Mouse (Mus musculus) heart, embryonic 13.5 days (tissue): ENCODE results near the gene As3mt. TPM values are rescaled to one million over a fixed set of nuclear protein-coding genes. Genes with fewer than 3 reads are reported as not detected.

ENCODE experiments used
- ATAC-seq: fragments of 200-750 bp; cut with Nextera tagmentation; 2 replicates; pipeline ENCODE4 v1.8.0; 2017; ENCODE audit warnings: moderate TSS enrichment; ENCODE audit not compliant: insufficient number of reproducible peaks, low FRiP score, low TSS enrichment; ENCODE audit errors: extremely low read depth
- H3K27ac ChIP-seq: fragments of 300-500 bp; sonication (generic); replicated peaks from 2 replicates; pipeline ENCODE4 v1.5.1; 2015; ENCODE audit warnings: moderate library complexity, mild to moderate bottlenecking, inconsistent platforms
- H3K27me3 ChIP-seq: fragments of 300-500 bp; sonication (generic); replicated peaks from 2 replicates; pipeline ENCODE4 v1.6.1; 2015; ENCODE audit warnings: mild to moderate bottlenecking, inconsistent platforms
- H3K36me3 ChIP-seq: fragments of 300-500 bp; sonication (generic); 2 replicates; pipeline ENCODE4 v1.6.1; 2015; ENCODE audit warnings: mild to moderate bottlenecking, inconsistent platforms
- H3K4me1 ChIP-seq: fragments of 300-500 bp; sonication (generic); 2 replicates; pipeline ENCODE4 v1.6.1; 2015; ENCODE audit warnings: inconsistent platforms
- H3K4me2 ChIP-seq: fragments of 300-500 bp; sonication (generic); 2 replicates; pipeline ENCODE4 v1.6.1; 2015; ENCODE audit warnings: inconsistent platforms, mild to moderate bottlenecking, moderate library complexity
- H3K4me3 ChIP-seq: fragments of 300-500 bp; sonication (generic); 2 replicates; pipeline ENCODE4 v1.5.1; 2015; ENCODE audit warnings: moderate library complexity, mild to moderate bottlenecking, inconsistent platforms
- H3K9ac ChIP-seq: fragments of 300-500 bp; sonication (generic); 2 replicates; pipeline ENCODE4 v1.6.1; 2015; ENCODE audit warnings: inconsistent platforms, mild to moderate bottlenecking, moderate library complexity
- H3K9me3 ChIP-seq: fragments of 300-500 bp; sonication (generic); 2 replicates; pipeline ENCODE4 v1.6.1; 2016; ENCODE audit warnings: inconsistent platforms
- WGBS: fragments of 180-500 bp; shearing (Covaris S2); methylation state at CpG from one replicate; pipeline ENCODE4 v1.1.7; 2015; ENCODE audit warnings: mixed read lengths; 5-methylcytosine and 5-hydroxymethylcytosine counted together
- polyA plus RNA-seq: library from polyadenylated mRNA; unstranded; fragments of >200 nt; fragmentation: Nextera tagmentation; extraction: Ambion mirVana; gene quantifications from 2 replicates; pipeline ENCODE4 v1.2.1, GENCODE M21; 2015

The As3mt gene
- polyA plus RNA-seq, 1 experiment from 2014 or later = 49.1 TPM

- no peak for ATAC-seq
- Histone ChIP-seq H3K9ac (no peak overlapping the region), H3K4me2 (no peak overlapping the region), H3K4me1 (peaks cover 7% of the 10 kb centered on the region; the same call in 1 of the 2 replicates), H3K36me3 (no peaks in the 10 kb centered on the region), H3K27ac (no peak overlapping the region), H3K27me3 (no peaks in the 10 kb centered on the region), H3K9me3 (no peaks in the 10 kb centered on the region), H3K4me3 (no peak overlapping the region)
- WGBS = 80% methylated on average over 4 of the region's 4 CpGs
These were observed 78.4 kb downstream of the As3mt start for GRCm38 (mm10) chr19:46785633-46786032.

GRCm38 (mm10) chr19:46789782-46790181, 82.5 kb downstream of the As3mt start:
- H3K27ac ChIP-seq = no peak overlapping the region
- no peaks in the 10 kb centered on the region for H3K36me3 ChIP-seq
- peaks cover 12% of the 10 kb centered on the region for H3K4me1 ChIP-seq
- 81% methylated on average over 1 of the region's 1 CpGs for WGBS
- H3K4me2 ChIP-seq = no peak overlapping the region
- H3K9ac ChIP-seq = no peak overlapping the region
- H3K27me3 ChIP-seq = no peaks in the 10 kb centered on the region
- ATAC-seq = no peak
- H3K4me3 ChIP-seq = no peak overlapping the region
- H3K9me3 ChIP-seq = no peaks in the 10 kb centered on the region

Other genes starting within 250 kb of the As3mt start
- gene Trim8, start 205.8 kb upstream of the As3mt start, polyA plus RNA-seq = 13.2 and 13.9 TPM in 2 replicates
- 82.1 and 97.1 TPM in 2 replicates for gene Arl3, start 134.3 kb upstream of the As3mt start, polyA plus RNA-seq
- gene Sfxn2, start 134.1 kb upstream of the As3mt start, polyA plus RNA-seq = 8.1 and 9.1 TPM in 2 replicates
- gene Wbp1l, start 108.4 kb upstream of the As3mt start, polyA plus RNA-seq = 41.6 and 42.0 TPM in 2 replicates
- gene Cyp17a1, start 34.3 kb upstream of the As3mt start, polyA plus RNA-seq = 1.1 and 1.6 TPM in 2 replicates
- 17.4 and 17.6 TPM in 2 replicates for gene Borcs7, start 17.6 kb upstream of the As3mt start, polyA plus RNA-seq
- 2.4 and 2.5 TPM in 2 replicates for gene Cnnm2, start 54.1 kb downstream of the As3mt start, polyA plus RNA-seq